Mouse (Mus musculus) T-cell, adult 2 months (primary cell): ENCODE measurements at regions not wholly inside any gene's neighbourhood (a gene's known extent, or its start where the extent isn't known, plus 50 kb on each side); places are given as distances from the start of the nearest gene placed in this dataset.

Experiments
- DNase-seq: peaks from one replicate; pipeline ENCODE4 v3.0.0; 2022; ENCODE audit warnings: low spot score

DNA sequence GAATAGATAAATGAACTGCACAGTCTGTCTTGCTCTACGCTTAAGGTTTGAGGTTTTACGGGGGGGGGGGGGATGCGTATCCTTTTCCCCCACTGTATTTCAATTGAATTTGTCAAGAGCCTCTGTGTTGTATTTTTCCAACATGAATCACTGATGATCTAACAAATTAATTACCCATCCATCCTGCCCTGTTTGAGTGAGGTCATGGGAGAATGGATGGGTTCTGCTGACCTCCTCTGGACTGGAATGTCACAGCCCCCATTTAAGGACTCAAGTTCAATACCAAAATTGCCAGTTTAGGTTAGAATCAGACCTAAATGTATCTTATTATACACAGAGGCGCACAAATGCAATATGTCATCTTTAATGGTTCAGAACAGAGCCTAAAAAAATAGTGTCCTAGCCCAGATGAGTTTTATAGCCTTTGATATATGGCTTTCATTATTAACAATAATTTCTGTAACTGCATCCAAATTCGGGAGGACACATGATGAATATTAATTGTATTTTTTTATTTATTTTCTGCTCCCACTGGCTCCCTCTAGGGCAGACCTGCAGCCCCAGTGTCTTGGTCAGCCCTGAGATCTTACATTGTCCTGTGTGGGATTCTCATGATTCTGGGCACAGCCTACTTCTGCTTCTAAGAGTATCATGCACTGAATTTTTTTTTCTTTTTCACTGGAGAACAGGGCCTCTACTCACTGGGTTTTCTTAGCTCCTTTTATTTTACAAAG lies 288.2 kb upstream of the Zfp703 start:
- DNase-seq = no peak

DNA sequence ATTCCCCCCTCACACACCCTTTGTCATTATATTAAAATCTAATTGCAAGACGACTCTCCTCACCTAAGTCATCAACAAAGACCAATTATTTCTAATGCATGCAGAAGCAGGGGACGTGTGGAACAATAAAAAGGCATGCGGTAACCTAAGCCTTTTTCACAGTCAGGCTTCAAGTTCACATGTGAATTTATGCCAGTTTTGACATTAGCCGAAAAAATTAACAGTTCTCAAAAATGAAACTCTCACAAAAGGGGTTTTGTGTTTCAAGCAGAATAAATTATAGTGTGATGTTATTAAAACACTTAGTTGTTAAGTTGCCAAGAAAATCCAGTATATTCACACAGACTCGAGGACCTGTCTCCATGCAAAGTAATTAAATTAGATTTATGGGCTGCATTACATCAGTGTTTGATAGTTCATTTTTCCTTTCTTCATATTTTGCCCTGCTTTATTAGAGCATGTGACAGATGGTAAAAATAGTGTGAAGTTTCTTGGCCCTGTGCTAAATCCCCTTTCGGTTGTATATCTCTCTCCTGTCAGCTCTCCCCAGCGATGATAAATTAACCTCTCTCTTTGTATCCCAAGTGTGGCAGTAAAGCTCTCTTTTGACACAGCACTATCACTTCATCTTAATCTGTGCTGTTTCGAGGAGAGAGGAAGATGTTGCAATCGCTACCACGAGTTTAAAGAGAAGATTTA lies 287.5 kb upstream of the Zfp703 start:
- DNase-seq = no peak

DNA sequence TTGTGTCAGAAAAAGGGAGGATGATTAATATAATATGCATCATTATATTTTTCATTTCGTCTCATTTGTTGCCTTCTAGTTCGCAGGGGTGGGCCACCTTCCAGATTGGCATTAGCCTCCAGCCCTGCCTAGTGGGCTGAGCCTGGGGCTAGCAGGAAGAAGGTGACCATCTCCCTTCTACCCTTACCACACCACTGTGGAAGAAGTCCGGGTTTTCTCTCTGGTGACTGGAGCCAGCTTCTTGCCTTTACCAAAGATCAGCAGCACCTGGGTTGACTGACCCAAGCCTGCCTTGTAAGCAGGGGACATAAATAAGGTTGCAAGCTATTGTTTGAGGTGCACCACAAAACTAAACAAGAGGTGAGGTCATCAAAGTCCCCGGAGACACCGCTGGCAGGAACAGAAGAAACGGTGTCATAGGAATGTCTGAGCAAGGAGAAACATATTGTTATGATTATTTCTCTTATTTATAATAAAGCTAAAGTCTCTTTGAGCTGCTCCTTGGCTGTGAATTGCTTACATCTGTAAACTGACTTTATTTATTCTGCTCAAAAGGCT lies 286.9 kb upstream of the Zfp703 start:
- DNase-seq = no peak

DNA sequence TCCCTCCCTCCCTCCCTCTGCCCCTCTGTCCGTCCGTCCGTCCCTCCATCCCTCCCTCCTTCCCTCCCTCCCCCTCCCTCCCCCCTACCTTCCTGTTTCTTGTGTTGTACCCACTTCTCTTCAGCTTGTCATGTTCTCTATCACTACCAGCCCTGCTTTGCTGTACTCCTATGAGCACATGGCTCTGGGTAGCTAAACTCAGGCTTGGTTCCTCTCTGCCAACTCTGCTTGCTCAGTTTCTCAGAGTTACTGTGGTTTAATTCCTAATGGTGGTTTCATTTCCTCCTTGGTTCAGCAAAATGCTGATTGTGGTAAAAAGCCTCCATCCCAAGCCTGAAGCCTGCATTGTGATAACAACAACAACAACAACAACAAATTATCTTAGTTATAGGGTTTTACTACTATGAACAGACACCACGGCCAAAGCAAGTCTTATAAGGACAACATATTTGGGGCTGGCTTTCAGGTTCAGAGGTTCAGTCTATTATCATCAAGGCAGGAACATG lies 279.5 kb upstream of the Zfp703 start:
- no peak for DNase-seq

GRCm38 (mm10) chr8:26698580-26698979 lies 278.5 kb upstream of the Zfp703 start:
- peak; percentile 41 for DNase-seq

DNA sequence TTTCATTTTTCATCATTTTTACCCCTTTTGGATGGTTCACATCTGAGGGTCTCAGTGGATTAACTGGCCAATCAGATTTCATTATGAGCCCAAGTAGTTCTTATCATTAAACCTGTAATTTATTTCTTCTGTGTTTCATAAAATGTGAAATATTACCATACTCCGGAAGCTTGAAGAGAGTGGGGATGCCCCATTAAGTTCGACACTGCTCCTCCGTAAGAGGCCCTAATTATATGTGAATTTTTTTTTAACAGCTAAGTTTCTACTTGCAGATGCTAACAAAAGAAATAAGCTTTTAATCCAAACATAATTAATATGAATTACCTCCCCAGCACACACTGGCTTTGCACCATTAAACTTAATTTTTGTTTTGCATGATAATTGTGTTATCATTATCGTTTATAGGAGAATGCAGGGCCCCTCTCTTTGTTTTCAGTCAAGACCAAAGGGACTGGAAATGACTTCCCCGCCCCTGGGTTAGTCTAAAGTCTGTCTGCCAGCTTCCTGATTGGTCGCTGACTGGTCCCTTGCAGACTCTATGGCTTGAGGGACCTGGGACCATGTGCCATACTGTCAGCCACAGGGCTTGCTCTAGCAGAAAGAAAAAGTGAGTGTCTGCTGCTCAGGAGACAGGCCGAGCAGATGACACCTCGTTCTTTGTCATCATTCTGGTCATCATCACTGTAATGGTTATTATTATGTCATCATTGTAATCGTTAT lies 270.9 kb upstream of the Zfp703 start:
- DNase-seq = no peak

- no peak for DNase-seq
These were observed 270.4 kb upstream of the Zfp703 start for GRCm38 (mm10) chr8:26706768-26707156.

GRCm38 (mm10) chr8:26713836-26714235 lies 263.3 kb upstream of the Zfp703 start:
- no peak for DNase-seq

GRCm38 (mm10) chr8:26714714-26715113 lies 262.4 kb upstream of the Zfp703 start:
- no peak for DNase-seq

DNA sequence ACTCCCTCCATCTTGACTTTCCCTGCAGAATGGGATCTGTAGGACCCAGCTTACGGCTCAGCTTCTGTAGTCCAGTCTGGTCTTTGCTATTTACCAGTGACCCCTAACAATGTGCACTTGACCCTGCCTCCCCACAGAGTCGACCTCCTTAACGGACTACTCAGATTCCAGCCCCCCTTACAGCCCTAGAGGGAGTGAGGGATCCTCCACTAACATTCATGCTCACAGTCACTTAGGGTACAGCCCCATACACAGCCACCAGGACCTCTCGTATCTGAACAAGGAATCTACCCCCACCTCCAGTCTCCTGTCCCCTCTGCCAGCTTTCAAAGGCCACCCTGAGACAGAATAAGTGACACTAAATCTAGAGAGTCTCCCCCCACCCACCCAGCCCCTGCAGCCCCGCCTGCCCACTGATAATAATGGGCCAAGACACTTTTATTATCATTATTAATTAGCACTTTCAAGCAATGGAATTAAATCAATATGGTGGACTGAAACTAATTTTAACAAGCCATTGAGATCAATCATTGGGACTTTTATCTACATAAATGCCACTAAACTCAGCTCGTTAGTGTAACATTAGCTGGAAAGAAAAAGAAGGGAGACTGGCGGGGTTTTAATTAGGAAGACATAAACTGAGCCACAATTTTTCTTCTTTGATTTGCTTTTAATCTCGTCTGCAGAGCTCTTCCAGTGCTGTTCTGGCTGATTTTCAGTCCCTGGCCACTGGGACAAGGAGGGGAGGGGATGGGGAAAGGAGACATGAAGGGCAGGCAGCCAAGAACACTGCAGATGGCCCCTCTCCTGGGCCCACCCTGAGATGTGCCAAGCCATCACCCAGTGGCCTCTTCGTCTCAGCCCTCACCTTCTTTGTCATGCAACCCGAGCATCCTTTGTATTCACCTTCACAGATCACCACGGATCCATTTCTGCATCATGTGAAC lies 258.4 kb upstream of the Zfp703 start:
- DNase-seq = no peak

GRCm38 (mm10) chr8:26722766-26723165 lies 254.4 kb upstream of the Zfp703 start:
- DNase-seq = no peak

DNA sequence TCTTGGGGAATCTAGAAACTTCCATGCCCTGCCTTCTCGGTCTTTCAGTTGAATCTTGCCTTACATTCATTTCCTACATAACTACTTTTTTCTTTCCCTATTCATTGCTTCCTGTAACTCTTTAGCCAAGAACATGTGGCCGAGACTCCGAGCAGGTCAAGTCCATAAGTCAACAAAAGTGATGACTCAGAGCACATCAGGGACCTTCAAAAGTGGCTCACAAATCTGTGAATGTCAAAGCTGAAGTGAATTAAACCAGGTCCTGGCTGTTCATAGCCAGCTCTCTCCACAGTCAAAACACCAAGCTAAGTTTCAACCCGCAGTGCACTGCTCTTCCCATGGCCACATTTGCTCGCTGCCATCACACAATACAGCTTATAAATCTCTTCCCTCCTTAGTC lies 252.5 kb upstream of the Zfp703 start:
- no peak for DNase-seq

GRCm38 (mm10) chr8:26725521-26725920 lies 251.6 kb upstream of the Zfp703 start:
- DNase-seq = no peak

GRCm38 (mm10) chr8:26729351-26729750 lies 247.8 kb upstream of the Zfp703 start:
- DNase-seq = no peak

- no peak for DNase-seq
These were observed 246.0 kb upstream of the Zfp703 start for GRCm38 (mm10) chr8:26731111-26731510.

DNA sequence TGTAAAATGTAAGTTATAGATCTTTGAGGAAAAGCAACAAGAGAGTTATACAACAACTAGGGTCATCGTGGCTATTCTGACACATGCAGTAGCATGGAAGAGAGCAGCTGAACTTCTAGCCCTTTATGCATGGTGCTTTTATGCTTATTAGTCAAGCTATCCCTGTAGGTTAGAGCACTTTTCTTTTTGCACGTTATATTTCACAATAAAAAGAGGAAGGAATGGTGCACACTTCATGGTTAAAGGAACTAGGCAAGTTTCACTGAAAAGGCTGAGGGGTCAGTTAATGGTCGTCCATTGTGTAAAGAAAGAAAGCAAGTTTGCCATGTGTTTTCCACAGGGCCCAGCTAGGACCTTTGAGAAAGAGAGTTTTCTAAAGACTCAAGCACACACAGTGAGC lies 232.7 kb upstream of the Zfp703 start:
- no peak for DNase-seq

DNA sequence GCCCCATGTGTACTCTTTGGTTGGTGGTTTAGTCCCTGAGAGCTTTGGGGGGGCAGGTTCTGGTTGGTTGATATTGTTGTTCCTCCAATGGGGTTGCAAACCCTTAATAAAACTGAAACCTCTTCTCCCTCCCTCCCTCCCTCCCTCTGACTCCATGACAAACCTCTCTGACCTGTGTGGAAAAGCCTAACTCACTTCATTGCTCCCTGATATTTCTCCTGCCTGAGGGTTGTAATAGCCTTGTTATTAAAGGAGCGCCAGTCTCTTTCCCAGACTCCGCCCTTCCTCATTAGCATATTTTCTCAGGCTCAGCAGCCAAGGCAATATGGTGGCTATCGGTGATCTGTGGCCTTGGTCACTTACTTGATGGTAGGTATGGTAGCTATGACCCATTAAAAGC lies 230.3 kb upstream of the Zfp703 start:
- DNase-seq = no peak

- DNase-seq = no peak
These were observed 229.7 kb upstream of the Zfp703 start for GRCm38 (mm10) chr8:26747241-26747972.

DNA sequence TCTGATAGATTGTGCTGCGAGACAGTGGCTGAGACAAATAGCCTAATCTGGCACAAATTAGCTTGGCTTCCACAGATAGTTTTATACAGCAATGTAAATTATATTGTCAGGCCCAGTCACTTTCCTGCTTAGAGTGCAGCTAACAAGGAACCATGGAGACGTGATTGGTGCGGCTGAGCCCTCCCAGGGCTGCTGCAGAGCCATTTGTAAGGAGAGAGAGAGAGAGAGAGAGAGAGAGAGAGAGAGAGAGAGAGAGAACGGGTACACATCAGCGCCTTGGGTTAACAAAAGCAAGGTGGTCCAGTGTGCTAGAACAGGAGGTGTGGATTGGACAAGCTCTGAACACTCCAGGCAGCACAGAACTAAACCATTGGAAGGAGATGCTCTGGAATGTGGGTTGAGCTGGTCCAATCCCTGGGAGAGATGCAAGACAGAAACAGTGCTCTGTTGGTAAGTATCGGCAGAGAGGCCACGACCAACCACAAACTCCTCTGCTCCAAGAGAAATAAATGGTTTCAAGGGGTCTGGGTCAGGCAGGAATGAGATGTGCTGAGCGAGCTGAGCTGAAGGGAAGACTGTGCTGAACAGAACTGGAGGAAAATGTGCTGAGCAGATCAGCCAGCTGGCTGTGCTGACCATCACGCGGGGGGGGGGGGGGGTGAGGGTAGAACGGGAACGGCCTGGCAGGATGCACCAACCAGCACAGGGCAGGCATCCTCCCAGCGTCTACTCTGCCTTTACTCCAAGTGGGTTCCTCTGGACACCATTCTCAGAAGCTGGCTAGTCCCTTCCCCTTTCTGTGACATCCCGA lies 228.8 kb upstream of the Zfp703 start:
- no peak for DNase-seq

DNA sequence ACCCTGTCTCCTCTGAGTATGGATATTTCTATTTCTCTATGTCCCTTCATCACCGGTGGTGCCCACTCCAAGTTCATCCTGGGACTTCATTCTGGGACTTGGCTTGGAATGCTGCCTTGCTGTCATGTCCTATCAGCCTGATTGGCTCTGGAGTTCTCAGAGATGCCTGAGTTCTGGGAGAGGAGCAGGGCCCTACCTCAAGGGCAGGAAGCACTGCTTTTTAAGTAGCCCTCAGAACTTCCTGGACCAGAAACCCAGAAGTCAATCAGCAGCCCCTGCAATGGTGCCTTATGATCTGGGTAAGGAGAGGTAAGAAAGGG lies 228.2 kb upstream of the Zfp703 start:
- no peak for DNase-seq
